Mouse (Mus musculus): ENCODE data around the gene Copz1. TPM values are rescaled to one million over a fixed set of nuclear protein-coding genes. Genes with fewer than 3 reads are reported as not detected.

The Copz1 gene
- polyA plus RNA-seq, 1 experiment from 2014 or later: 286 TPM

DNA sequence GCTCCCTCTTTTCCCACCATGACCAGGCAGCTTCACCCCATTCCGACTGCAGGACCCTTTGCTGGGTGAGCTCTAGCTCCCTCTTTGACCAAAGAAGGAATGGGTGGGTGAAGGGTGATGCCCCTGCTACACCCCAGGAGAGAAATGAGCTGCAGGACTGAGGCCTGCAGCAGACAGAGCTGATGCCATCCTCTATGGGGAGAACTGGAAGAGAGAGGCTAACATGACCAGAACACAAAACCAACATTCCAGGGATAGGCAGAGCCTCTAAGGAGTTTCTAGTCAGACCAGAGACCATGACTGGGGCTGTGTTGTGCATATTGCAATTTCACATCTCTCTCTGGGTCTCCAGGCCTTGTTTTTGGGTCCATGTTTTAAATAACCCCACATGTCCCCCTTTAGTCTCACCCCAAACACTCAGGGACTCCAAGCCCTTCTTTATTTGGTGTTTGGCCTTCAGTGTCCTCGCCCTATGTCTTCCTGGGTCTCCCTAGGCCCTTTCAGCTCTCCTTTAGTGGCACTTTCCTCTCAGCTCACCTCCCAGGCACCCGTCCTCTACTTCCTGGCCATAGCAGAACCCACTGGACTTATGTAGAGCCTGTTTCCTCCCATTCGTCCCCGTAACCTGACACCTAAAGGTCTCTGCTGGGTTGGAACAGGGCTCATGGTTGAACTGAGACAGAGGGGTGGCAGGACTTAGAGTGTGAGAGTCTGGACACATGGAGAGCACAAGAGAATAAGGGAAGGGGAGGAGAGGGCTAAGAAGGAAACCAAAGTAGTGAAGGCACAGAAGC, 29.2 kb downstream of the Copz1 start:
- peak; percentile 86 for DNase-seq (ENCODE audit: low spot score, missing footprints)
- H3K4me2 ChIP-seq: peak overlapping the region; percentile 14; the same call in 1 of the 2 replicates

DNA sequence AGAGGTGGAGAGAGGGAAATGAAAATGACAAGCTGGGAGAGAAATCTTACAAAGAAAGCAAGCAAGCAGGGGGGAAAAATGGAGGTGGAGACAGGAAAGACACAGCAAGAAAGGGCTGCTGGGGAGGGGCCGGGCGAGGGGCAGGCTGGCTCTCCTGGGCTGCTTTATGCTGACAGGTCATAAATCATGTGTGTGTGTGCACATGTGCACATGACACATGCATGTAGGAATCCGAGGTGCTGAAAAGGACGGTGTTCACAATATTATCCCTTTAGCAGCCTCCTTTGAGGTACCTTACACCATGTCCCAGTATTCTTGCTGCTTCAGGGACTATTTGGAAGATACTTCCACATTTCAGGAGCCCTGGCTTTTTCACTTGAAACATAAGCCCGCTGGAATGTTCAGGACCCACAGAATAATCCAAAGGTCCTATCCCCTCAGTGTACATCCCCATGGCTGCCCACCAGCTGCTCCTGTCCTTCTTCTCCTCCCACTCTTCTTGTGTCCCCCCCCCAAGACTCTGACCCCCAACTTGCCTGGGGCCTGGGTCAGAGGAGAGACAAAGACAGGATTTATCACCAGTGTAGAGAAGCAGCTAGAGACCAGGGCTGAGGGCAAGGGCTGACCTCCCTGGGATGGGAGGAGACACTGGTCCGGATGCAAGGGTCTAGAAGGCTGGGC, 30.0 kb downstream of the Copz1 start:
- 46% methylated on average over 6 of the region's 6 CpGs for WGBS
- Histone ChIP-seq H3K4me1 (ENCODE audit: control insufficient read depth, insufficient read depth, low read length) (peaks cover 80% of the 10 kb centered on the region), H3K9me3 (ENCODE audit: control insufficient read depth, low read length) (no peaks in the 10 kb centered on the region), H3K27ac (ENCODE audit: low read depth, low read length) (peak overlapping the region; percentile 99), H3K4me3 (ENCODE audit: low read depth, low read length) (no peak overlapping the region), H3K27me3 (ENCODE audit: control insufficient read depth, insufficient read depth, low read length) (no peaks in the 10 kb centered on the region), H3K4me2 (no peak overlapping the region), H3K9ac (ENCODE audit: low read length) (peak overlapping the region; percentile 47; the same call in 1 of the 2 replicates), H3K36me3 (ENCODE audit: control insufficient read depth, insufficient read depth, low read length) (no peaks in the 10 kb centered on the region)
- ATAC-seq (ENCODE audit: low FRiP score): no peak
- no peak for DNase-seq (ENCODE audit: low spot score, missing footprints)

More for the DNA sequence above, 29.2 kb downstream of the Copz1 start:
- ATAC-seq (ENCODE audit: low FRiP score): no peak
- peaks cover 84% of the 10 kb centered on the region for H3K4me1 ChIP-seq (ENCODE audit: control insufficient read depth, insufficient read depth, low read length)
- no peaks in the 10 kb centered on the region for H3K27me3 ChIP-seq (ENCODE audit: control insufficient read depth, insufficient read depth, low read length)
- H3K9ac ChIP-seq (ENCODE audit: low read length): peak overlapping the region; percentile 47
- H3K36me3 ChIP-seq (ENCODE audit: control insufficient read depth, insufficient read depth, low read length): no peaks in the 10 kb centered on the region
- 16% methylated on average over 5 of the region's 5 CpGs for WGBS
- no peaks in the 10 kb centered on the region for H3K9me3 ChIP-seq (ENCODE audit: control insufficient read depth, low read length)
- peak overlapping the region; percentile 99 for H3K27ac ChIP-seq (ENCODE audit: low read depth, low read length)
- H3K4me3 ChIP-seq (ENCODE audit: low read depth, low read length): no peak overlapping the region

DNA sequence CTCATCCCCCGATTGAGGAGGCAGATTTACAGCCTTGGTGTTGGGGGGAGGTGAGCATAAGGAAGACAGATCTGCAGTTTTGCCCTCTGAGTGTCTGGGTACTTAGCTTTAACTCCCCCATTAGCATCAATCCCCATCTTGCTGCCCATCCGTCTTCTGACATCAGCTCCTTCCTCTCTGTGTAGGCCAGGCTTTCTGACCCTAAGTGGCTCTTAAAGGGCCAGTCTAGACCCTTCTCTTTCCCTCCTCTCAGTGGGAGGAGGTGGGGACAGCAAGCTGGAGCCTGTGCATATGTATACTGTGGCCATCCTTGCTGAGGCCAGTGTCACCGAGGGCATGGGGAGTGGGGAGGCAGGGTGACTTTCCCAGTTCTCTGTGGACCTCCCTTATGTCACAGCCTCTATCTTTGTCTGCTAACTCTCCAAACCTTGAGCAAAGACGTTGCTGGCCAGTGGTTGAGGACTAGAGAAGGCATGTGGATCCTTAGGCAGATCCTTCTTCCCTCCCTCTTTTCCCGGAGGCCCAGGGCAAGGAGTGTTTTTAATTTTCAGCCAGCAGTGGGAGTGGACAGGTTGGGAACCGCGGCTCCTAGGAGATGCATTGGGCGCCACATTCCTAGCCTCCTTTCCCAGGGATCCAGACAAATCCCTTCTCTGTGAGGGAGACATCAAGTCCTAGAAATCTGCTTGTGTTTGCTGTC, 31.6 kb downstream of the Copz1 start:
- peak; percentile 93 for DNase-seq (ENCODE audit: low spot score, missing footprints)

DNA sequence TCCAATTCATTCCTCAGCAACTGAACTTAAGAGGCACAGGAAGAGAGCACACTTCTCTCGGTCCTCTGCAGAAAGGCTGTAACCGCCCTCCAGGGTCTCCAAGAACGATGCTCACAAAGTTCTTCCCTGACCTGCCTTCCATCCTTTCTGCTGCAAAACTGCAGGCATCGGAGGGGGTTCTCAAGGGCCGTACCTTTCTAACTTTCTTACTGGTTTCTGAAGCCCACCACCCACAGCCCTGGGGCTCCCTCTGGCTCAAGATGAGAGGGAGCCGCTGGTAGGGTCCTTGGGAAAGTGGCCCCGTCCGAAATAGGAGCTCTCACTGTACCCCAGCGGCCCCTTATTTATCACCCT, 32.1 kb downstream of the Copz1 start:
- Histone ChIP-seq H3K9me3 (ENCODE audit: control insufficient read depth, low read length) (no peaks in the 10 kb centered on the region), H3K27ac (ENCODE audit: low read depth, low read length) (peak overlapping the region; percentile 99), H3K4me2 (peak overlapping the region; percentile 75), H3K9ac (ENCODE audit: low read length) (peak overlapping the region; percentile 77), H3K4me3 (ENCODE audit: low read depth, low read length) (peak overlapping the region; percentile 38), H3K36me3 (ENCODE audit: control insufficient read depth, insufficient read depth, low read length) (no peaks in the 10 kb centered on the region), H3K27me3 (ENCODE audit: control insufficient read depth, insufficient read depth, low read length) (no peaks in the 10 kb centered on the region; the same call in 1 of the 2 replicates), H3K4me1 (ENCODE audit: control insufficient read depth, insufficient read depth, low read length) (peaks cover 61% of the 10 kb centered on the region)
- DNase-seq (ENCODE audit: low spot score, missing footprints) (peak; percentile 96), ATAC-seq (ENCODE audit: low FRiP score) (peak; percentile 16)
- WGBS: 1% methylated on average over 9 of the region's 9 CpGs

More for the DNA sequence above, 31.6 kb downstream of the Copz1 start:
- WGBS: 7% methylated on average over 8 of the region's 8 CpGs
- no peak for ATAC-seq (ENCODE audit: low FRiP score)
- Histone ChIP-seq H3K4me3 (ENCODE audit: low read depth, low read length) (peak overlapping the region; percentile 38), H3K36me3 (ENCODE audit: control insufficient read depth, insufficient read depth, low read length) (no peaks in the 10 kb centered on the region), H3K27me3 (ENCODE audit: control insufficient read depth, insufficient read depth, low read length) (no peaks in the 10 kb centered on the region; the same call in 1 of the 2 replicates), H3K9ac (ENCODE audit: low read length) (peak overlapping the region; percentile 77), H3K9me3 (ENCODE audit: control insufficient read depth, low read length) (no peaks in the 10 kb centered on the region), H3K4me2 (peak overlapping the region; percentile 75), H3K4me1 (ENCODE audit: control insufficient read depth, insufficient read depth, low read length) (peaks cover 67% of the 10 kb centered on the region), H3K27ac (ENCODE audit: low read depth, low read length) (peak overlapping the region; percentile 99)

DNA sequence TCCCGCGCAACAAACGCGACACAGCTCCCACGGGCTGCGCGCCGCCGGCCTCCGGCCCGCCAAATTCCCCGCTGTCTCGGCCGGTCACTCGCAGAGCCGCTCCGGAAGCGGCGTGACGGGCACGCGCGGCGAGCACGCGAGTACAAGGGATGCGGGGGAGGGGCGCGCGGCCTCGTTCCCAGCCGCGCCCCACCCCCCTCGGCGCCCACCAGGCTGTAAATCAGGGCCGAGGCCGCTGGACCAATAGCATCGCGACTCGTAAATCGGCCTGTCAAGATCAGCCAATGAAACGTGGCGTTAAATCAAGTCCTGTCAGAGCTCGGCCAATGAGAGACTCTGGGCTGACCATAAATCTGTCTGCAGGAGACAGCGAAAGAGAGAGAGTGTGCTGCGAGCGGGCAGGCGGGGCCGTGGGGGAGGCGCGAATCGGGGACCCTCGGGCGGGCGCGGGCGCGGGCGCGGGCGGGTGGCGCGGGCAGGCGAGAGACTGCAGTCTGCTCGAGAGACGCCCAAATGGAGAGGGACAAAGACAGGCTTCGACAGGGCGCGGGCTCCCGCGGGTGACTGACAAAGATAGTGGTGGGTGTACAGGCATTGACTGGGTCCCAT, 32.7 kb downstream of the Copz1 start:
- DNase-seq (ENCODE audit: low spot score, missing footprints) (peak; percentile 100), ATAC-seq (ENCODE audit: low FRiP score) (peak; percentile 95)
- Histone ChIP-seq H3K4me3 (ENCODE audit: low read depth, low read length) (peak overlapping the region; percentile 38), H3K4me2 (peak overlapping the region; percentile 75), H3K27ac (ENCODE audit: low read depth, low read length) (peak overlapping the region; percentile 99), H3K36me3 (ENCODE audit: control insufficient read depth, insufficient read depth, low read length) (no peaks in the 10 kb centered on the region), H3K27me3 (ENCODE audit: control insufficient read depth, insufficient read depth, low read length) (no peaks in the 10 kb centered on the region; the same call in 1 of the 2 replicates), H3K9ac (ENCODE audit: low read length) (peak overlapping the region; percentile 82), H3K4me1 (ENCODE audit: control insufficient read depth, insufficient read depth, low read length) (peaks cover 57% of the 10 kb centered on the region), H3K9me3 (ENCODE audit: control insufficient read depth, low read length) (no peaks in the 10 kb centered on the region)
- under 1% methylated on average over 69 of the region's 71 CpGs for WGBS

DNA sequence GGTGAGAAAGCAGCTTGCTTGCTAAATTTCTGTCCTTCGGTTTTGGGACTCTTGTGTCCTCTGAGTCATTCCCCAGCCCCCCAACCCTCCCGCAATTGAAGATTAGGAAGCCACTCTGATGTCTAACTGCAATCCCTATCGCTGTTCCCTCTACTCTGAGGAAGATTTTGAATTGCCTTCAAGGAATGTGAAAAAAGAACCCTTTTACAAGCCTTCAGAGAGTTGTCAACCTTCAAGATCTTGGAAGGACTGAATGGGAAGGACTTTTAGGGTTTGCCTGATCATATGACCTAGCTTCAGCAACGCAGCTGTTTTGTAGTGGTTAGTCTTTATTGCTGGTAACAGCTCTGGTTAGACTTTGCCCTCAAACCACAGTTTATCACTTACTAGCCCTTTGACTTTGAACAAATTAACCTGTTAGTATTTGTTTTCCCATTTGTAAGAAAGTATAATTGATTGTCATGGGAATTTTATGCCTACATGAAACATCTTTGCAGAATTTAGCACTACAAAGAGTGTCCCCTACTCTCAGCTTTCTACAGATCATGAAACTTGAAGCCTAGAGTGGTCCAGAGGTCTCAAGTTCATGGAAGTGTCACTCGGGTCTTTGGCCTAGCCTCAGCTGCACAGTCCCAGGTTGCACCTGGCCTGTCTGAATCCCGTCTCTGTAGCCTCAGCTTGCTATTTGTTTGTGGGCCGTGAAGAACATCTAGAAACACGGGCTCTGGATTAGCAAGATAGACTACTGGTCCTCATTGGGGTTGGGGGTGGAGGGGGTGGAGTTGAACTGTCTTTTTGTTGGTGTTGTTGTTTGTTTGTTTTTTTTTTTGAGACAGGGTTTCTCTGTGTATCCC, 33.5 kb downstream of the Copz1 start:
- H3K9ac ChIP-seq (ENCODE audit: low read length): peak overlapping the region; percentile 82
- DNase-seq (ENCODE audit: low spot score, missing footprints) (no peak), ATAC-seq (ENCODE audit: low FRiP score) (no peak)
- peak overlapping the region; percentile 38 for H3K4me3 ChIP-seq (ENCODE audit: low read depth, low read length)
- H3K27ac ChIP-seq (ENCODE audit: low read depth, low read length): peak overlapping the region; percentile 95
- H3K4me1 ChIP-seq (ENCODE audit: control insufficient read depth, insufficient read depth, low read length): peaks cover 49% of the 10 kb centered on the region
- H3K27me3 ChIP-seq (ENCODE audit: control insufficient read depth, insufficient read depth, low read length): no peaks in the 10 kb centered on the region; the same call in 1 of the 2 replicates
- 38% methylated on average over 8 of the region's 8 CpGs for WGBS
- H3K9me3 ChIP-seq (ENCODE audit: control insufficient read depth, low read length): no peaks in the 10 kb centered on the region
- H3K36me3 ChIP-seq (ENCODE audit: control insufficient read depth, insufficient read depth, low read length): no peaks in the 10 kb centered on the region
- H3K4me2 ChIP-seq: peak overlapping the region; percentile 75

DNA sequence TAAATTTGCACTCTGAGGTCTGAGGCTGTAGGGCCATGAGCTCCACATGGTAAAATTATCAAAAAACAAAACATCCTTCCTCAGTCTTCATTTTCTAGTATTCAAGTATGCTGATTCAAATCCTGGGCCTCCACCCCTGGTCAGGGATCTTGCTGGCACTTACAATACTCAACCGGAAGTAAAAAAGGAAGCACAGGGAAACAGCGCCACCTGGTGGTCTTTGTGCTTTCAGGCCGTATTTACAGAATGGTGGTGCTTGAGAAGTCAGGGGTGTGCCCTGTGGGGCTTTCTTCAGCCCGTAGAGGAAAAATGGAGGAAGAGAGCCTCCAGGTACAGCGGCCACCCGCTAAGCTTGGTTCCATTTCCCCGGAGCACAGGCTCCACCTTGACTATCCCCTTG, 34.6 kb downstream of the Copz1 start:
- peak; percentile 100 for DNase-seq (ENCODE audit: low spot score, missing footprints)
- no peak overlapping the region for H3K9ac ChIP-seq (ENCODE audit: low read length)
- no peak overlapping the region for H3K27ac ChIP-seq (ENCODE audit: low read depth, low read length)
- ATAC-seq (ENCODE audit: low FRiP score): no peak
- peaks cover 39% of the 10 kb centered on the region for H3K4me1 ChIP-seq (ENCODE audit: control insufficient read depth, insufficient read depth, low read length)
- H3K36me3 ChIP-seq (ENCODE audit: control insufficient read depth, insufficient read depth, low read length): no peaks in the 10 kb centered on the region
- WGBS: under 1% methylated on average over 7 of the region's 7 CpGs
- H3K27me3 ChIP-seq (ENCODE audit: control insufficient read depth, insufficient read depth, low read length): no peaks in the 10 kb centered on the region; the same call in 1 of the 2 replicates
- no peaks in the 10 kb centered on the region for H3K9me3 ChIP-seq (ENCODE audit: control insufficient read depth, low read length)
- no peak overlapping the region for H3K4me2 ChIP-seq
- no peak overlapping the region for H3K4me3 ChIP-seq (ENCODE audit: low read depth, low read length)
